Mouse (Mus musculus) myocyte (in vitro differentiated cells): ENCODE measurements around the gene Bmpr1a. TPM values are rescaled to one million over a fixed set of nuclear protein-coding genes. Genes with fewer than 3 reads are reported as not detected.
"Not testable (repeated sequence)": the region's sequence is repeated elsewhere in the genome, so short reads cannot be mapped to it uniquely, and the experiment has no call there.

Experiments
- H3K27me3 ChIP-seq: one replicate; pipeline ENCODE4 v1.6.1; 2011; ENCODE audit not compliant: control insufficient read depth, insufficient read depth, insufficient read length
- H3K36me3 ChIP-seq: one replicate; pipeline ENCODE4 v1.6.1; 2011; ENCODE audit not compliant: control insufficient read depth, insufficient read depth
- H3K4me2 ChIP-seq: one replicate; pipeline ENCODE4 v1.6.1; 2011; ENCODE audit warnings: low read depth, control low read depth
- H3K4me3 ChIP-seq: one replicate; pipeline ENCODE4 v1.5.1; 2011; ENCODE audit warnings: mild to moderate bottlenecking, control low read depth, moderate library complexity
- H3K79me2 ChIP-seq: one replicate; pipeline ENCODE4 v1.6.1; 2011; ENCODE audit not compliant: control insufficient read depth, insufficient read depth
- H3ac ChIP-seq: one replicate; pipeline ENCODE4 v1.6.1; 2011; ENCODE audit not compliant: control insufficient read depth, insufficient read length
- CEBPB ChIP-seq: IDR thresholded peaks from 2 replicates; pipeline ENCODE4 v1.6.1; 2011; ENCODE audit warnings: mild to moderate bottlenecking, moderate library complexity; ENCODE audit not compliant: poor library complexity, insufficient read depth, severe bottlenecking
- E2F4 ChIP-seq: IDR thresholded peaks from one replicate; pipeline ENCODE4 v1.6.1; 2011; ENCODE audit warnings: mild to moderate bottlenecking, control low read depth, moderate library complexity; ENCODE audit not compliant: insufficient read depth
- MAX ChIP-seq: IDR thresholded peaks from one replicate; pipeline ENCODE4 v1.6.1; 2011; ENCODE audit warnings: low read depth, mild to moderate bottlenecking, control low read depth
- MYOD1 ChIP-seq, 3 experiments: IDR thresholded peaks; one replicate each; pipeline ENCODE4 v1.6.1; 2011; ENCODE audit warnings: control low read depth in 2 of 3, low read depth in 2 of 3, mild to moderate bottlenecking in 2 of 3, moderate library complexity in 1 of 3; ENCODE audit not compliant: insufficient read length in 2 of 3, control insufficient read depth in 1 of 3
- MYOG ChIP-seq, 3 experiments: IDR thresholded peaks; one replicate each; pipeline ENCODE4 v1.6.1; 2011; ENCODE audit warnings: control low read depth in 2 of 3, low read depth in 2 of 3, mild to moderate bottlenecking in 2 of 3; ENCODE audit not compliant: insufficient read length in 2 of 3, control insufficient read depth in 1 of 3, insufficient read depth in 1 of 3
- POLR2A ChIP-seq: IDR thresholded peaks from one replicate; pipeline ENCODE4 v1.6.1; 2011; ENCODE audit warnings: low read depth, mild to moderate bottlenecking, control low read depth, moderate library complexity; ENCODE audit not compliant: insufficient read length
- POLR2AphosphoS2 ChIP-seq: IDR thresholded peaks from one replicate; pipeline ENCODE4 v1.6.1; 2011; ENCODE audit warnings: low read depth, control low read depth; ENCODE audit not compliant: insufficient read length
- REST ChIP-seq: IDR thresholded peaks from one replicate; pipeline ENCODE4 v1.6.1; 2011; ENCODE audit warnings: mild to moderate bottlenecking, control low read depth, moderate library complexity; ENCODE audit not compliant: insufficient read depth, insufficient read length
- SRF ChIP-seq: IDR thresholded peaks from one replicate; pipeline ENCODE4 v1.6.1; 2011; ENCODE audit warnings: low read depth; ENCODE audit not compliant: control insufficient read depth, insufficient read length
- TCF12 ChIP-seq: IDR thresholded peaks from one replicate; pipeline ENCODE4 v1.6.1; 2011; ENCODE audit warnings: mild to moderate bottlenecking, control low read depth; ENCODE audit not compliant: poor library complexity, insufficient read depth, severe bottlenecking
- TCF3 ChIP-seq: IDR thresholded peaks from one replicate; pipeline ENCODE4 v1.6.1; 2011; ENCODE audit warnings: low read depth, control low read depth; ENCODE audit not compliant: insufficient read length
- USF1 ChIP-seq: IDR thresholded peaks from one replicate; pipeline ENCODE4 v1.6.1; 2011; ENCODE audit warnings: low read depth, mild to moderate bottlenecking, control low read depth, moderate library complexity
- polyA plus RNA-seq: library from polyadenylated mRNA; unstranded; fragments of >200 nt; fragmentation: generic; extraction: Trizol; gene quantifications from one replicate; pipeline ENCODE4 v1.2.1, GENCODE M21; 2012; ENCODE audit warnings: missing spikeins

The Bmpr1a gene
- polyA plus RNA-seq, 1 experiment = 10.5 TPM

- Histone ChIP-seq H3K4me2 (no peak overlapping the region), H3K36me3 (peaks cover 47% of the 10 kb centered on the region), H3K4me3 (no peak overlapping the region), H3K27me3 (no peaks in the 10 kb centered on the region), H3ac (no peak overlapping the region), H3K79me2 (no peaks in the 10 kb centered on the region)
- TF ChIP-seq CEBPB = no peak
- TF ChIP-seq MYOD1 (IDR thresholded peaks at IDR 0.05; ENCODE audit: control insufficient read depth in 1 of 3, insufficient read length in 2 of 3, low read depth in 2 of 3) = no peak
- TF ChIP-seq SRF = no peak
- no peak for TF ChIP-seq E2F4
- no peak for TF ChIP-seq POLR2AphosphoS2
- no peak for TF ChIP-seq POLR2A
- no peak for TF ChIP-seq USF1
- no peak for TF ChIP-seq REST
- no peak for TF ChIP-seq TCF12
- TF ChIP-seq MYOG (IDR thresholded peaks at IDR 0.05; ENCODE audit: control insufficient read depth in 1 of 3, insufficient read depth in 1 of 3, insufficient read length in 2 of 3, low read depth in 2 of 3) = no peak
- no peak for TF ChIP-seq MAX
- TF ChIP-seq TCF3 = no peak
Observed at GRCm38 (mm10) chr14:34417501-34417900, 85.6 kb downstream of the Bmpr1a start.

- not testable (repeated sequence) for H3K4me3 ChIP-seq, H3K79me2 ChIP-seq, H3K27me3 ChIP-seq, H3ac ChIP-seq, H3K4me2 ChIP-seq
- peaks cover 47% of the 10 kb centered on the region for H3K36me3 ChIP-seq
Observed at GRCm38 (mm10) chr14:34416946-34417345, 86.2 kb downstream of the Bmpr1a start.

DNA sequence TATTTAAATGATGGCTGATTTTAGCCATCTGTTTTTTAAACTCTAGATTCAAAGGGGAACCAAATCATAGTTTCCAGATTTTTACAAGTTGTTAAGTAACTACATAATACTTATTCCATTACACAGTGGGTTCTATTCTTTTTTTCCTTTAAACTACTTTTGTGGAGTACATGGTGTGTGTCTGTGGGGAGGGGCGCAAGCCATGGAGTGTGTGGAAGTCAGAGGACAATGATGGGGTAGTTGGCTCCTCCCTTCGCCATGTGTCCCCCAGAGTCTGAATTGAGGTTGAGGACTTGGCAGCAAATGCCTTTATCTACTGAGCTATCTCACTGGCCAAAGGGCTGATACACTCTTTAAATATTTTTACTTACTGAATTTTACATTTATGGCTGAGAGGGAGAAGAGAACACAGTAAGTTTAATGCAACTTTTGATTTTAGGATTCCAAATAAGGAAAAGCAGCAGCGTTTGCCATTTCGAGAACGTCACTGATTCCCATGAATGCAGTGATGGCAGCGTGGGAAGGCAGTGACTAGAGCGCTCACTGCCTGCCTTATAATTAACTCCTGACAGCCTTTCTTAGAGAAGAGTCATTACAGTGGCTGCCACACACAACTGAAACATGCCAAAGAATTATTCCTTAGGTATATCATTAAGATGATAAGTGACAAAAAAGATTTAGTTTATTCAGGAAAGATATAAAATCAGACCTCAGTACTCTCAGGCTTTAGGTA is 90.8 kb downstream of the Bmpr1a start:
- Histone ChIP-seq H3K36me3 (peaks cover 45% of the 10 kb centered on the region), H3K4me3 (no peak overlapping the region), H3K27me3 (no peaks in the 10 kb centered on the region), H3ac (no peak overlapping the region), H3K4me2 (no peak overlapping the region), H3K79me2 (no peaks in the 10 kb centered on the region)
- TF ChIP-seq TCF3 = no peak
- TF ChIP-seq MYOD1 (IDR thresholded peaks at IDR 0.05; ENCODE audit: control insufficient read depth in 1 of 3, insufficient read length in 2 of 3, low read depth in 2 of 3) = no peak
- TF ChIP-seq MYOG (IDR thresholded peaks at IDR 0.05; ENCODE audit: control insufficient read depth in 1 of 3, insufficient read depth in 1 of 3, insufficient read length in 2 of 3, low read depth in 2 of 3) = no peak
- no peak for TF ChIP-seq CEBPB
- no peak for TF ChIP-seq E2F4

- Histone ChIP-seq H3K4me3 (no peak overlapping the region), H3K4me2 (no peak overlapping the region)
Observed at GRCm38 (mm10) chr14:34410716-34411115, 92.4 kb downstream of the Bmpr1a start.

DNA sequence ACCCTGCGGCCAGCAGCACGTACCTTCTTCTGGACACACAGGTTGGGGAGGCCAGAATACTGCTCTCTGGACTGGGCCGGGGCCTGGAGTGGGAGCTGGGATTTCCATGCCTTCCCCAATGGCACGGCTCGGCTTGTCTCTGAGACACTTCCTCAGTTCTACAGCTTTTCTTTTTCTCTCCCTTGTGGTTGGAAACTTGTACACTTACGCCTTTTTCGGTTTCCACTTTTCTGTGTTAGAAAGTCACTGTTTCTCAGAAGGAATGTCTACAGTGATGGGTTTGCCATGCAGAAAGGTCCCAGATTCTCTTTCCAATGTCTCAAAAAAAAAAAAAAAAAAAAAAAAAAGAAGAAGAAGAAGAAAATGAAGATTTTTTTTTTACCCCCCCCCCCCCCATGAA is 99.7 kb downstream of the Bmpr1a start:
- H3K4me3 ChIP-seq = no peak overlapping the region
- TF ChIP-seq MAX (no peak), E2F4 (no peak)
- no peak overlapping the region for H3ac ChIP-seq
- no peaks in the 10 kb centered on the region for H3K27me3 ChIP-seq
- H3K4me2 ChIP-seq = no peak overlapping the region
- no peaks in the 10 kb centered on the region for H3K79me2 ChIP-seq
- peaks cover 21% of the 10 kb centered on the region for H3K36me3 ChIP-seq

More at GRCm38 (mm10) chr14:34410716-34411115, 92.4 kb downstream of the Bmpr1a start:
- no peak overlapping the region for H3ac ChIP-seq
- TF ChIP-seq TCF12 (no peak), TCF3 (no peak), USF1 (no peak), SRF (no peak), REST (no peak), MAX (no peak), MYOD1 (IDR thresholded peaks at IDR 0.05; ENCODE audit: control insufficient read depth in 1 of 3, insufficient read length in 2 of 3, low read depth in 2 of 3) (no peak), POLR2A (no peak), CEBPB (no peak), MYOG (IDR thresholded peaks at IDR 0.05; ENCODE audit: control insufficient read depth in 1 of 3, insufficient read depth in 1 of 3, insufficient read length in 2 of 3, low read depth in 2 of 3) (no peak), POLR2AphosphoS2 (no peak), E2F4 (no peak)
- no peaks in the 10 kb centered on the region for H3K79me2 ChIP-seq
- peaks cover 47% of the 10 kb centered on the region for H3K36me3 ChIP-seq
- H3K27me3 ChIP-seq = no peaks in the 10 kb centered on the region
